8 mouse cellular contexts compared by ENCODE assay signal in the genomic region with DNA sequence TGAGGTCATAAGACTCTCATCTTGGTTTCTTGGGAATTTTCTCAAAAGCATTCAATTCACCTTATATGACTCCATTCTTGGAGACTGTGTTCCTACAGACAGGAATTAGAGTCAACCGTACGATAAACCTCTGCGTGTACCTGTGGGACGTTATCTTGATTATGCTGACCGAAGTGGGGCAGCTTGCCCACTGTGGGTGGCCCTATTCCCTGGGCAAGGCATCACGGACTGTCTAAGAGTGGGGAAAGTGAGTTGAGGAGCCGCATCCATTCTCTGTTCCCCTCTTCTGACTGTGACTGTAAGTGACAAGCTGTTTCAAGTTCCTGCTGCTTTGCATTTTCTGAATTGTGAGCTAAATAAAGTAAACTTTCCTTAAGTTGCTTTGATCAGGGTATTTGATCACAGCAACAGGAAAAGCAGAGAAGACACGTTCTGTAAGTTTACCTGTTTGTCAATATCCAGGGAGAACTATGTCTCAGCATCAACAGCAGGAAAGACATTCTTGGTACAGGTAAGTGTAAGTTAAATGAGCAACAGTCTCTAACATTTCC. TPM values are rescaled to one million over a fixed set of nuclear protein-coding genes. Genes with fewer than 3 reads are reported as not detected.
DNase-seq lines count a peak whose midpoint lies in the region; ATAC-seq and TF ChIP-seq lines count a peak whose summit lies in the region.

Arhgap29 (plus strand) TSS at position 501 of the 551 bp plus-strand sequence.

- no peaks in the 10 kb centered on the region for H3K4me1 ChIP-seq in embryonic facial prominence, embryonic 12.5 days
- 0 out of 2 replicates have a peak, but pooled peaks cover 7% of the 10 kb centered on the region for H3K4me1 ChIP-seq in heart, postnatal 0 days (ENCODE audit: control insufficient read depth, insufficient read depth)
- peaks cover 7% of the 10 kb centered on the region; the same call in 1 of the 2 replicates for H3K4me1 ChIP-seq in limb, embryonic 12.5 days (replicated peaks)

- no peak for DNase-seq in left cerebral cortex, adult 2 months (ENCODE audit: extremely low spot score in 1 of 2, low spot score in 2 of 2)
- no peak for DNase-seq in left cerebral cortex, adult 9 months (ENCODE audit: low spot score in 2 of 2)
- DNase-seq in heart, postnatal 0 days (ENCODE audit: low spot score), result no peak
- DNase-seq in thymus, postnatal 10 days (ENCODE audit: low spot score in 2 of 2), result no peak
- no peak for DNase-seq in urinary bladder, postnatal 4 days (ENCODE audit: low spot score in 2 of 2)

- TF ChIP-seq CTCF in left cerebral cortex, adult 2 months (IDR thresholded peaks at IDR 0.05), result no peak
- no peak for TF ChIP-seq CTCF in heart, postnatal 0 days (IDR thresholded peaks at IDR 0.05; ENCODE audit: low read depth)

- WGBS in embryonic facial prominence, embryonic 12.5 days, result 87% methylated on average over 8 of the region's 8 CpGs
- WGBS in heart, postnatal 0 days, result 89% methylated on average over 8 of the region's 8 CpGs
- 89% methylated on average over 8 of the region's 8 CpGs for WGBS in limb, embryonic 12.5 days

- peak within 1 kb of the TSS; percentile 84 for H3K27ac ChIP-seq in left cerebral cortex, adult 2 months
- H3K27ac ChIP-seq in embryonic facial prominence, embryonic 12.5 days, result 0 out of 2 replicates have a peak within 1 kb of the TSS, but pooled peaks have one; percentile 30
- peak within 1 kb of the TSS; percentile 90 for H3K27ac ChIP-seq in heart, postnatal 0 days (ENCODE audit: low read depth)
- H3K27ac ChIP-seq in limb, embryonic 12.5 days, result 0 out of 2 replicates have a peak within 1 kb of the TSS, but pooled peaks have one; percentile 23

- H3K4me2 ChIP-seq in embryonic facial prominence, embryonic 12.5 days (replicated peaks), result peak within 1 kb of the TSS; percentile 78
- peak within 1 kb of the TSS; percentile 66 for H3K4me2 ChIP-seq in heart, postnatal 0 days (ENCODE audit: low read depth, low read length)
- H3K4me2 ChIP-seq in limb, embryonic 12.5 days, result peak within 1 kb of the TSS; percentile 76

- 0 out of 2 replicates have a peak, but pooled peaks cover 3% of the 10 kb centered on the region for H3K9me3 ChIP-seq in embryonic facial prominence, embryonic 12.5 days
- no peaks in the 10 kb centered on the region for H3K9me3 ChIP-seq in heart, postnatal 0 days (replicated peaks; ENCODE audit: control insufficient read depth, low read length)
- H3K9me3 ChIP-seq in limb, embryonic 12.5 days, result no peaks in the 10 kb centered on the region

- H3K27me3 ChIP-seq in embryonic facial prominence, embryonic 12.5 days, result peaks cover 7% of the 10 kb centered on the region; the same call in 1 of the 2 replicates
- H3K27me3 ChIP-seq in heart, postnatal 0 days (ENCODE audit: control insufficient read depth, insufficient read depth, low read length), result no peaks in the 10 kb centered on the region
- H3K27me3 ChIP-seq in limb, embryonic 12.5 days, result 0 out of 2 replicates have a peak, but pooled peaks cover 14% of the 10 kb centered on the region

- intact Hi-C loops in left cerebral cortex, adult 2 months (cut with DNase I), result loop anchor here (5.0 kb wide), 1 partner anchor 45 kb away; no protein-coding TSS in a partner anchor

- ATAC-seq in embryonic facial prominence, embryonic 12.5 days (ENCODE audit: insufficient number of reproducible peaks, insufficient read depth, low FRiP score, low TSS enrichment), result no peak
- no peak for ATAC-seq in heart, postnatal 0 days (ENCODE audit: insufficient read depth, low read depth)
- ATAC-seq in limb, embryonic 12.5 days (ENCODE audit: insufficient number of reproducible peaks, insufficient read depth, low FRiP score, low TSS enrichment, low read depth), result no peak
- no peak for ATAC-seq in monocyte, adult 5-6 weeks (replicated peaks; ENCODE audit: insufficient number of reproducible peaks, low FRiP score, low TSS enrichment, poor library complexity, severe bottlenecking)

- TF ChIP-seq EP300 in heart, postnatal 0 days (IDR thresholded peaks at IDR 0.05; ENCODE audit: low read depth), result no peak

- H3K36me3 ChIP-seq in embryonic facial prominence, embryonic 12.5 days, result no peaks in the 10 kb centered on the region
- no peaks in the 10 kb centered on the region for H3K36me3 ChIP-seq in heart, postnatal 0 days (replicated peaks; ENCODE audit: control insufficient read depth, insufficient read depth, low read length)
- H3K36me3 ChIP-seq in limb, embryonic 12.5 days, result no peaks in the 10 kb centered on the region

- peak within 1 kb of the TSS; percentile 69 for H3K4me3 ChIP-seq in left cerebral cortex, adult 2 months
- peak within 1 kb of the TSS; percentile 68 for H3K4me3 ChIP-seq in embryonic facial prominence, embryonic 12.5 days
- peak within 1 kb of the TSS; percentile 72 for H3K4me3 ChIP-seq in heart, postnatal 0 days (ENCODE audit: low read depth, low read length)
- H3K4me3 ChIP-seq in limb, embryonic 12.5 days (replicated peaks), result peak within 1 kb of the TSS; percentile 72

- H3K9ac ChIP-seq in embryonic facial prominence, embryonic 12.5 days, result peak within 1 kb of the TSS; percentile 67
- H3K9ac ChIP-seq in heart, postnatal 0 days (replicated peaks; ENCODE audit: low read depth, low read length), result peak within 1 kb of the TSS; percentile 79
- peak within 1 kb of the TSS; percentile 71 for H3K9ac ChIP-seq in limb, embryonic 12.5 days (replicated peaks)

RNA-seq across cellular contexts. Expression of gene Arhgap29, which starts in this region (rescaled TPM):
- total RNA-seq in left cerebral cortex, adult 2 months (2021), result 10 to 100 TPM; 20.5 to 24.4 TPM
- 51.8 and 56.0 TPM in 2 replicates for polyA plus RNA-seq in embryonic facial prominence, embryonic 12.5 days (2016; fragmentation: Nextera tagmentation; extraction: Ambion mirVana)
- total RNA-seq in heart, postnatal 0 days (2014; rRNA removed; ENCODE audit: low replicate concordance), result 79.4 and 80.9 TPM in 2 replicates
- 28.5 and 29.5 TPM in 2 replicates for polyA plus RNA-seq in heart, postnatal 0 days (2015; fragmentation: Nextera tagmentation; extraction: Ambion mirVana)
- polyA plus RNA-seq in limb, embryonic 12.5 days (2016; fragmentation: Nextera tagmentation; extraction: Ambion mirVana), result 49.4 and 59.8 TPM in 2 replicates
- 0.96 to 2.4 TPM (median 1.7 TPM) in 3 replicates for total RNA-seq in monocyte, adult 5-6 weeks (2017)

Comparison
In these comparisons a context has a peak if more than half of its experiments do, and no peak if none do; other contexts are left out.
1. H3K27ac ChIP-seq: peak in every context shown above with its lines; median percentile 90 in heart, postnatal 0 days; 84 in left cerebral cortex, adult 2 months; 30 in embryonic facial prominence, embryonic 12.5 days; 23 in limb, embryonic 12.5 days.